Mouse (Mus musculus): Measurements from ENCODE around the gene Gid8.

DNA sequence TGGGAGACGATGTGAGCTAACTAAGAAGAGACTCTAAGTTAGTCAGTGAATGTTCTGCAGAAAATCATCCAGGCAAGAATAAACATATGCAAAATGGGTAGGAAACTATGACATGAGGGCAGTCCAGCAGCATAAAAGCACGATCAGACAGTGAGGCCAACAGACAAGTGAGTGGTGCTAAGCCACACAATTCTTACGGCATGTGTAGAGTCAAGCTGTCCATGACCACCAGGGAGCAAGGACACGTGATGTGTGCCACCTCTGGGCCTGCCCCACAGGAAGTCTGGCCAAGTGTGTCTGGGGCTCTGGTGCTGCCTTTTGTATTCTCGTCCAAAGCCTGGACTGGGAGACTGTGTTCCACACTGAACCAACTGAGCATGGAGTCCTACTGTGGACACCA, 20.1 kb upstream of the Gid8 start:
- no peak for TF ChIP-seq CTCF (IDR thresholded peaks at IDR 0.05; ENCODE audit: low read depth, low read length)
- no peak for TF ChIP-seq POLR2A (IDR thresholded peaks at IDR 0.05; ENCODE audit: borderline replicate concordance, low read depth, low read length)
